Mouse (Mus musculus) thymus, postnatal 14 days (tissue): Measurements from ENCODE around the gene BC052040.

ENCODE experiments used
- DNase-seq: peaks from one replicate; pipeline ENCODE4 v3.0.0; 2021

The BC052040 gene

GRCm38 (mm10) chr2:115581241-115581988 lies at the start of gene BC052040:
TSS of gene BC052040 (plus strand) at chr2:115581716.
- DNase-seq: peak; percentile 92

GRCm38 (mm10) chr2:115538009-115538690 lies 43.4 kb upstream of the BC052040 start:
- no peak for DNase-seq

GRCm38 (mm10) chr2:115538691-115539283 lies 42.7 kb upstream of the BC052040 start:
- DNase-seq: no peak

GRCm38 (mm10) chr2:115539731-115540130 lies 41.8 kb upstream of the BC052040 start:
- no peak for DNase-seq

GRCm38 (mm10) chr2:115542401-115543123 lies 39.0 kb upstream of the BC052040 start:
- DNase-seq: no peak

- no peak for DNase-seq
Observed at GRCm38 (mm10) chr2:115543212-115543611, 38.3 kb upstream of the BC052040 start.

- no peak for DNase-seq
Observed at GRCm38 (mm10) chr2:115551901-115552300, 29.6 kb upstream of the BC052040 start.

GRCm38 (mm10) chr2:115562155-115562827 lies 19.2 kb upstream of the BC052040 start:
- no peak for DNase-seq

- no peak for DNase-seq
Observed at GRCm38 (mm10) chr2:115563436-115564093, 18.0 kb upstream of the BC052040 start.

- no peak for DNase-seq
Observed at GRCm38 (mm10) chr2:115571996-115572395, 9.5 kb upstream of the BC052040 start.

GRCm38 (mm10) chr2:115574802-115575201 lies 6.7 kb upstream of the BC052040 start:
- DNase-seq: no peak

GRCm38 (mm10) chr2:115579171-115579900 lies 2.2 kb upstream of the BC052040 start:
- DNase-seq: no peak

GRCm38 (mm10) chr2:115579976-115580375 lies 1.5 kb upstream of the BC052040 start:
- no peak for DNase-seq

- peak; percentile 6 for DNase-seq
Observed at GRCm38 (mm10) chr2:115581989-115582608, 583 bp downstream of the BC052040 start.

GRCm38 (mm10) chr2:115583776-115584175 lies 2.3 kb downstream of the BC052040 start:
- no peak for DNase-seq

GRCm38 (mm10) chr2:115590602-115591001 lies 9.1 kb downstream of the BC052040 start:
- no peak for DNase-seq

GRCm38 (mm10) chr2:115592651-115593119 lies 11.2 kb downstream of the BC052040 start:
- no peak for DNase-seq

- no peak for DNase-seq
Observed at GRCm38 (mm10) chr2:115597017-115597416, 15.5 kb downstream of the BC052040 start.

- no peak for DNase-seq
Observed at GRCm38 (mm10) chr2:115598266-115598665, 16.8 kb downstream of the BC052040 start.

- DNase-seq: no peak
Observed at GRCm38 (mm10) chr2:115600724-115601123, 19.2 kb downstream of the BC052040 start.

GRCm38 (mm10) chr2:115601280-115601679 lies 19.8 kb downstream of the BC052040 start:
- no peak for DNase-seq
